Mouse (Mus musculus) cerebellum, adult 9-11 months (tissue): Measurements from ENCODE around the gene Trabd2b.

Source experiments
- DNase-seq: peaks from one replicate; pipeline ENCODE4 v3.0.0; 2022

Trabd2b gene

DNA sequence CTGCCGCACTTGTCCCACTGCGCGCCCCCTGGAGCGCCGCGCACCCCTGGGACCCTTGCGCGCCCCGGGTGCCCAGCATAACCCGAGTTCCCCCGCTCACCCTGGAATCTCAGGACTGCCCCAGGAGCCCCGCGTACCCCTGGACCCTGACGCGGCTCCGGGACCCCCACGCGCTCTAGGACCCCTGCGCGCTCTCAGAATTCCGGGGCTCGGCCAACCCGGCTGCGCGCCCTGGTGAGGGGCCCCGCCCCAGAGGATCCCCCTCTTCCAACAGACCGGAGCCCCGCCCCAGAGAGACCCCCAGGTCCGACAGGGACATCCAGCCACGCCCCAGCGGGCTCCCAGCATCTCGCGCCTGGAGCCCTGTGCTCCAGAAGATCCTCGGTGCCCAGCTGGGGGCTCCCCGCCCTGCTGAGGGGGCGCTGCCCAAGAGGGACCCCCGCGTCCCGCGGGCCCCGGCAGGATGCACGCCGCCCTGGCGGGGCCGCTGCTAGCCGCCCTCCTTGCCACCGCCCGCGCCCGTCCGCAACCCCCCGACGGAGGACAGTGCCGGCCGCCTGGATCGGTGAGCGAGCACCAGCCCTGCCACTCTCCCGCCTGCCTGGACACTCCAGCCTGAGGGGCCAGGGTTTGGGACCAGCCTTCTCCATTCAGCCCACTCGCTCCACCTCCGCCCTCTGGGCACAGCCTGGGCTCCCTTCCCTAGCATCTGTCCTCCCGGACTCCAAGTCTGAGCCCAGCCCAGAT lies at the start of gene Trabd2b:
Trabd2b (plus strand) TSS at position 370 of the 747 bp plus-strand sequence.
- DNase-seq, result no peak

DNA sequence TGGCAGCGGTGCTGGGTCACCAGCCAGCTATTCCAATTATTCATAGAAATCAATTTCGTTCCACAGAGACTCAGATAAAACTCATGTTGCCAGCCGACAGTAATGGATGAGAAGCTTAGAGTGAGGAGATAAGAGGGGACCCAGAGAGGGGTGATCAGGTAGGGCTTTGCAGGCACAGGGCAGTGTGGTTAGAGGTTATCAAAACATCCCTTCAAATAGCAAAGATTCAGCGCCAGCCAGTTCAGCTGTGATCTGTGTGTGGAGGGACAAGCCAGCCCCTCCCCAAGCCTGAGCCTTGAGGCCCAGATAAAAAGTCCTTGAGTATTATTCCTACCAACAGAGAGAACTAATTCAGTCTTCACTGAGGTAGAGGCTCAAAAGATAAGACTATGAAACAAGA lies 49.1 kb upstream of the Trabd2b start:
- DNase-seq, result no peak

DNA sequence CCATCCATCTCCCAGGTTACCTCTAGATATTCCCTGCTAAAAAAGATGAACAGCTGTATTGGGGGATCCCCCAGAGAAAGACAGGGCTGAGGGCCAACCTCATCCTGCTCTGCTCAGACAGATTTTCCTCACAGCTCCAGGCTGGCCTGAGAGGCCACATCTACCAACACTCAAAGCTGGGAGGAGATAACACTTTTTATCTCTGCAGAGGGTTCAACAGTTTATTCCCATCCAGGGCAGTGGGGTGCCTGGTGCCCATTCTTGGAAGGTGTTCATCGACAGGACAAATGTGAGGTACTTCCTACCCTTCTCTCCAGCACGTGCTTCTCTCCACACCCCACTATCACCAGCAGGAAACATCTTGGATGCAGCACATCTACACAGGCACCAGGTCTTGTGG lies 47.6 kb upstream of the Trabd2b start:
- no peak for DNase-seq

DNA sequence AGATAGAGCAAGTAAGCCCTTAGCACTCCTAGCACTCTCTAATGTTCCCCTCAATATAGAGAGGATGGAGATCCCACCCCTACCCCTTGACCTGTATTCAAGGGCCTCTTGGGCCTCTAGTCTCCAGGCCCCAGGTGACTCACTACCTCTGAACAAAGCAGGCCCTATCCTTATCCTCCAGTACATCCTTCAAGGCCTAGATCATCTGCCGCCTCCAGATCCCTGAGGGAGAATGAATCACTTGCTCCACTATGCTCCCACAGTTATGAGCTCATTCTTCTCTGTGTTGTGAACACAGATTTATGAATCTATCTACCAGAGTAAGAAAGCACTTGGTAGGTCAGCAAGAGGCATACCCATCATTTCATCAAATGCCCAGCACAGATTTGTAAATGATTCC lies 46.7 kb upstream of the Trabd2b start:
- DNase-seq, result no peak

DNA sequence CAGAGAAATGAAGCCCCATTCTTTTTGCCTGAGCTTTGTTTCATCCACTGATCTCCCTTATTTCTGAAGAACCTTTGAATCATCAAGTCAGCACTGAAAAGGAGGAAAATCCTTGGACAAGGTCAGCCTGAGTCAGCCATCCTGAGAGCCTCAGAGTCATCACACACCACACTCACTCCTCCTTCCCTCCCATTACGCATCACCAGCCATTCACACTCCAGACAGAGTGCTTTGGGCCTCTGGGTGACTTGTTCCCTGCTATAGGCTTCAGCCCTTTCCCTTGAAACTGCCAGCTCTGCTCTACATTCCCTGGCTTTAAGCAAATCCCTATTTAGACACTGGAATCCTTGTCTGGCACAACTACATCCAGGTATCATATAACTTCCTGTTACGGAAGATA lies 45.2 kb upstream of the Trabd2b start:
- DNase-seq, result no peak

DNA sequence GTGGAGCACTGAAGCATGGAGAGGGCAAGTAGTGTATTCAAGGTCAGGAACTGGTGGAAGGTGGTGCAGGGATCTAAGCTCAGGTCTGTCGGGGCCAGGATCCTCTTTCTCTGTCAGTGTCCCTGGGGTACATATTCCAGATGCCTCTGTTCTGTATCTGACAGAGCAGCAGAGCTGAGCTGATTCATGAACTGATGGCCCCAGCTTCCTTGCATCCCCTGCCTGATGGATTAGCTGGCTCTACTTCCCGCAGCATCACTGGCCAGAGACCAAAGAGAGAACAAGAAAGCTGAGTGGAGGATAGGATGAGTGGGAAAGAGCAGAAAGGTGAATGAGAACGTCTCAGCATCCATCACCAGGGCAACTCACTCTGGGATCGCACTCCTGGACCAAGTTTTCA lies 41.5 kb upstream of the Trabd2b start:
- DNase-seq, result no peak

DNA sequence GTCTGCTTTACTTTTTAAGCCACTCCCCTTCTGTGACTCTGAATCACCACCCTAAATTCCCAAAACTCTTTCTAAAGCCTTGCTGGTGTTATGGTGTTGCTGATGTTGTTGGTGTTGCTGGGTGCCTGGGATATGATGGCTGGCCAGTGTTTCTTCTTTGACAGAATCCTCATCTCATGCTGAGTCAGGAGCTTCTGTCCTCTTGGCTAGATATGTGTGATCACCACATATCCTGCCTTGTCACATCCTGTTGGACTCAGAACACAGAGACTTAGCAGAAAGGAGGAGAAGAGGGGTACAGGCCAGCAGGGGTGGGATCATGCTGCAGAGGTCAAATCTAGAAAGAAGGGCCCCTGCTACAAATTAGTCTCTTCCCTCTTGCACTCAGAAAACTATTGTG lies 40.9 kb upstream of the Trabd2b start:
- no peak for DNase-seq

DNA sequence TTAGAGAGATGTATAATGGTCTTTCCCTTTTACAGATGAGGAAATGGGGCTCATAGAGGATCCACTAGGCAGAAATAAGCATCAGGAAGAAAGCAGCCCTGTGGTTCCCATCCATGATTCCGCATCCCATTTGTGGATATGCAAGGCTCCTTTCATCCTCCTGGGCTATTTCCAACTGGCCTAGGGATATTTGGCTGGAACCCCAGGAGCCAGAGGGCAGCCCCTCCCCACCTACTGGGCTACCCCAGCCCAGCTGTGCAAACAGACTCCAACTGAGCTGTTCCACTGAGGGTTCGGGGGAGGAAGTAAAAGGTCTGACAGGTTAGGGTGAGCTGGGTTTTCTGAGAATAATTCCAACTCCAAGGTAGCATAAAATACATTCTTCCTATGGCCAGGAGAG lies 39.5 kb upstream of the Trabd2b start:
- DNase-seq, result no peak

DNA sequence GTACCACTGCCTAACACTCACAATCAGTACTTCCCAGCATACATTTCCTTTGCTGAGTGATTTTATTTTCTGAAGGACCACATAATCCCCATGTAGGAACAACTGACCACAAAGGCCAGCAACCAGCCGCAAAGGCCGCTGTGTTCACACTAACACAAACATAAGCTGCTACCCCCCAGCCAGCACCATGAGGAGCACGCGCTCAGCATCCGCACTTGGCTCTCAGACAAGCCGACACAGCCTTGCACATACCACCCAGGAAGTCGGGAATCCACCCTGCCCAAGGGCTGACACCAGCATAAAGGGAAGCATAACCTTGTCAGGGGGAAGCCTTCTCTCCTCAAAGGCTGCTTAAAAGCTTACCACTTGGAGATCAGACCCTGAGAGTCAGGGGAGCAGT lies 38.7 kb upstream of the Trabd2b start:
- DNase-seq, result no peak

DNA sequence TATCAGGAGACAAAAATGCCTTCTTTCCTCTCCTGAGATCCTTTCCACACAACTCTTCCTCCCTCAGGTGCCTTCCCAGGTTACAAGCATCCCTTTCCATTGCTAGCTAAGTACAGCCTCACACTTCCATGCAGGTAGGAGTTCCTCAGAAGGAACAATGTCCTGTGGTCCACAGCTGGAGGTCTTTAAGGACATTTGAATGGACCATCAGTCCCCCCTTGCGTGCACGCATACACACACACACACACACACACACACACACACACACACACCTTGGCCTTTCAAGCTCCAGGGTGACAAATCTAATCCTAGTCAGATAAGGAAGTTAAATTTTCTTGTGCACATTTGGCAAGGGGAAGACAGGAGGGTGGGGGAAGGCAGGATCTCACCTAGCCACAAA lies 36.9 kb upstream of the Trabd2b start:
- DNase-seq, result no peak

DNA sequence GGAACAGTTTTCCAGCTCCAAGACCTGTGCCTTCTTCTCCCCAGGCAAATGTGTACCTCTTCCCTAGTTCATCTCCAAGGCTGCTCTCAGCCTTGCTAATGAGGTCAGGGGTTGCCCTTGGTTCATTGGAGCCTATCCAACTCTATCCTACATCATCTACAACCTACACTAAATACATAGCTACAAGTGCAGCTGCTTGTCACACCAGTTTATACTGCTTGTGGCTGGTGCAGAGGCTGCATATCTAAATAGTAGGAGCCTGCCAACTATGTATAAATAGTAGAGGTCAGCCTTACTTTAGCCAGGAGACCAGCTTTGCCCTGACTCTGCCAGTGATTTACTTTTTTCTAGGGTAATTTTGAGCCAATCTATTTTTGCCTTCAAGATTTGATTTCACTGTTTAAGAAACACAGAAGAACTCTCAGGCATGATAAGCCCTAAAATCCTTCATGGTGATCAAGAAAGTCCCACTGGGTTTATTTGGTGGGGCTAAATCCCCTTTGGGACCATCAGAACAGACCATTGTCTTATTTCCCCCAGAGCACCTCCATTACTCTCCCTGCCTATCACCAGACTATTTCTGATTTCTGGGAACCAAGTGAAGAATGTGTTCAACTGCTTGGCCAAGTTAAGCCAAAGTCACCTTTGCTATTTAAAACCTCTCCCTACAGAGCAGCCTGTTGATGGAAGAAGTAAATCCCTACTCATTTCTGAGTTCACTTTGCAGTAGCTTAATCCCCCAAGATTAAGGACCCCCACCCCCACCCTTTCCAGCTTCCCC lies 35.4 kb upstream of the Trabd2b start:
- no peak for DNase-seq

DNA sequence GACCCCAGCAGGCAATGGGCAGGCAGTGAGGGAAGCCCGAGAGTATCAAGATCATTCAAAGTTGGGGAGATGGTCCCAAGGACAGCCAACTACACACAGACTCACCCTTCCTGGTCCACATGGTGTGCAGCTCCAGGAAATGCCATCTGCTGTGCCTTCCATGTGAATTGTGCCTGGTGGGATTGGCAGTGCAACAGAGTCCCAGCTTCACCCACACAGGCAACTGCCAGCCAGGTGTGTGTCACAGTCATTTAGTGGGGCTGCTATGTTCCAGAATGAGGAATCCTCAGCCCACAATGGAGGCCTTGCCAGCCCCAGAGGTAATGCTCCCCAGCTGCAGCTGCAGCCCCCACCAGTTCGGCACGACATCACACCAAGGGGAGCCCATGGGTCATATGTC lies 33.8 kb upstream of the Trabd2b start:
- DNase-seq, result no peak

DNA sequence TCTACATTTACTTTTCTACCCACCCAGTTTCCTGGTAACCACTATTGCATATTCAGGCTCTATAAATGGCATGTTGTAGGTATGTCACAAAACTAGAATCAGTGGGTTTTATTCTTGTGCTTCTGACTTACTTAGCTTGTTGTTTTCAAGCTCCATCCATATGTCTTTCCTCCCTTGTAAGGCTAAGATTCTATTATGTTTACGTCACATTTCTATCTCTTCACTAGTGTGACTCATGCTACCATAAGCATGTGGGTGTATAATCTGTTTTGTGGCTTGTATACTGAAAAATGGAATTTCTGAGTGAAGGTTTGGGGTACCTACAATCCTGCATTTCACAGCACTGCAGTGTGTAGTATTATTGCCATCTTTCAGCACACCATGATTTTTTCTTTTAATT lies 32.2 kb upstream of the Trabd2b start:
- DNase-seq, result no peak

DNA sequence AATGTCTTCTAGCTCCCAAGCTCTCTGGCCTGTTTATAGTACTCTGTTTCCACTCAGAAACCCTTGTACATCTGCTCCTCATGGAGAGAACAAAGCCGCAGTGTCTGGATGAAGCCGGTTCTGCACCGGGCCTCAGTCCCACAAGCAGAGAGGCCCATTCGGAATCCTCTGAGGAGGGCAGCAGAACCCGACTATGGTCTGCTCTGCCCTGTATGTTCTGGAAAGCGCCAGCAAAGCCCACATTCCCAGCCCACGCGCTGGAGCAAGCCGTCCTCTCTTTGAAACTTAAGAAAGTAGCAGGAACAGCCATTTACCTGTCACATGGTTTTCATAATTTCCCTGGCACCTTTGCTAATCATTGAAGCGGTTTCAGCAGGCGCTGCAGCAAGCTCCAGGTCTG lies 29.0 kb upstream of the Trabd2b start:
- no peak for DNase-seq

DNA sequence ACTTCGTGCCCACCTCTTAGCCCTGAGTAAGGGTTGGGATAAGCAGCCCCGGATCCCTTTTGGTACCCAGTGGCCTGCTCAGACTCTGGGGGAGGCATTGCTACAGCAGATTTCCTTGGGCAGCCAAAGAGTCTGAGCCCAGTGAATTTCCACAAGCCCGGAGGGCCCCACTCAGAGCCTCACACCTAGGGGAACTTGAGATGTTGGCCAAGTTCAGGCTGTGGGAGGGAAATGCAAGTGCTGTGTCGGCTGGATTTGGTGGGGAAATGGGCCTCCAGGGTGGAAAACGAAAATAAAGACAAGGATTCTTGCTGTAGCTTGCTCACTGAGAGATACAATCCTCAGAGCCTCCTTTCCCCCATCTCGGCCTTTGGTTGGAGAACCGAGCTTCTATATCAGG lies 28.0 kb upstream of the Trabd2b start:
- no peak for DNase-seq

DNA sequence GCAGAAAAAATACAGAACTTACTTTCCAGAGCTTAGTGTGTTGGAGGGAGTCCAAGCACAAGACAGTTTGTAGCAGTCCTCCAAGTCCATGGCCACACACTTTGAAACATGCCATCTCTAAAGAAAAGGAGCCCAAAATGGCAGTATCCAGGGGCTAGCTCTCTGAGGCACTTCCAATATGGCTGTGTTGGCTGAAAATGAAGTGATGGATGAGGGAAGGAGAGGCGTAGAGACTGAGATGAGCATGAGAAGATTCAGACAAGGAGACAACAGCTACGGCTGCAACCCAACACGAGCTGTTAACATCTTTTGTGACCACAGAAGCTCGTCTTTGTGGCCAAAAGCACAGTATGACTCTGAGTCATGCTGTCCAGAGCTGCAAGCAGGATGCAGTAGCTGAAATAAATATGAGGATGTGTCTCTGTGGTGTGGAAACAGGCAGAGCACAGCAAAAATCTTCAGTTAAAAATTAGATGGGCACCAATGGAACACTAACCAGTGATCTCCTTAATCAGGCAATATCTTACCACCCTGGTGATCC lies 27.0 kb upstream of the Trabd2b start:
- no peak for DNase-seq

DNA sequence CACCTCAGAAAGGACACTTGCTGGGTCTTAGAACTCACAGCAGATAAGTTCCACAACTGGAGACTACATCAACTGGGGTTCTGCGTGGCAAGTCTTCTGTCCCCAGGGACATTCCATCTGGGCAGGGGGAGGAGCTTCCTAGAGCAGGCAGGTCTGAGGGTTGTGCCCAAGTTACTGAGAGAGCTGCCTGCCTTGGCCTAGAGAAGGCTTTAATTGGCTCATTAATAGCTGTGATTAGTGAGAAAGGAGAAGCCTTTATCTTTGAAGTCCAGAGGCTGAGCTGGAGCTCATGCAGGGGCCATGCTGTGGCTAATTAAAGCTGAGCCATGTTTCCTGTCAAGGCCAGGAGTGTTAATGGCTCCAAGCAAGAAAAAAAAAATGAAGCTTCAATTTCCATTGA lies 23.9 kb upstream of the Trabd2b start:
- DNase-seq, result no peak

DNA sequence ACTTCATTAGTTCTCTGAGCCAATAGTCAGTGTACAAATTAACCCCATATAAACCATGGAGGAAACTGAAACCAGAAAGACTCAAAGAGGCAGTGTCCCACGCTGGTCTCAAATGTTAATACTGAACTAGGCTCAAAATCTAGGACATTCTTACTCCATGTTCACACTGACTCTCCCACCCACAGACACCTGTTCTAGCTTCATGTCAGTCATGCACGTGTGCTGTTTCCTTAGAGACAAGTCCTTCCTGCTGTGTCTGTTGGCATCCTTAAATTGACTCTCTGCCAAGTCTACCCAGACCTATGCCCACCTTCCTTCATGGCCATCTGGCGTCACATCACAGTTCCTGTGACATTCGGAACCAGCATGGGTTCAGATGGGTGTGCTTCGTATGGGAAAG lies 21.3 kb upstream of the Trabd2b start:
- peak; percentile 31 for DNase-seq

DNA sequence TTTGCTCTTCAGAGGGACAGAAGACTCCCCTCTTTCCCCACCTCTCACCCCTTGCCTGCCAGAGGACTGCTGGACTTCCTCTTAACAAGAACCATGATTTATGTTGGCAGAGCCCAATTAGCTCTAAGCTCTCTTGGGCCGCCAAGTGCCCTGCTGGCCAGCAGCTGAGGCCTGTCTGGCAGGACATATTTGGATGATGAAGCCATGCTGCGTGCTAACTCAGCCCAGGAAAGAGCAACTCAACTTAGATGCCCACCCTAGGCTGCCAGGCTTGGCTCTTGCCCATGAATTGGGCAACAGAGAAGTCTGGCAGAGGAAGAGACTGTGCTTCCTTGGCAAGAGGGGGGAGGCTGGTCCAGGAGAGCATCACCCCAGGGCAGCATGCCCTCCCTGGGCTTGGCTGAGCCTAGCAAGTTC lies 20.1 kb upstream of the Trabd2b start:
- DNase-seq, result peak; percentile 84

DNA sequence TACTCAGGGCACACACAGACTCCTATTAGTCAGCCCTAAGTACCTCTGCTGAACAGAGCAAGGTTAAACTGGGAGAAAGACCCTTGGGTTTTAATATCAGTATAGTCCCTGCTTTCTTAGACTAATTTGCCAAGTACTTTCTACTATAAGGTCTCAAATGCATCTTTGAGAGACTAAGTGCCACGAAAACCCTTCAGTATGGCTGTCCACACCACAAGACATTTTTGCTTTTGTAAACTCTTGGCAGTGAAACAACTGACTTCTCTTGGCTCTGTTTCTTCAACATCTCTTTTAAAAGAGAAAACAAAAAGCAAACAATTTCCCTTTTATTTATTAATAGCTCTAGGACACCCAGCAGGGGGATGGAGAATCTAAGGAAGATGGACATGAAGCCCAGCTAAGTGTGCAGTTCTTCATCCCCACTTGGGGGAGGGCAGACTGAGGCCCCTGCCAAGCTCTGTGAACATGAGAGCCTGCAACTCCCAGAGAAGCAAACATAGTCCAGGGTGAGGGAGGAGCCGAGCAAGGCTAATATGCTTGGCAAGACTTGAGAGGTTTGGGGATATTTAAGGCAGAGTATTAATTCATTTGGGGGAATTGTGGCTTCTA lies 18.9 kb upstream of the Trabd2b start:
- no peak for DNase-seq

DNA sequence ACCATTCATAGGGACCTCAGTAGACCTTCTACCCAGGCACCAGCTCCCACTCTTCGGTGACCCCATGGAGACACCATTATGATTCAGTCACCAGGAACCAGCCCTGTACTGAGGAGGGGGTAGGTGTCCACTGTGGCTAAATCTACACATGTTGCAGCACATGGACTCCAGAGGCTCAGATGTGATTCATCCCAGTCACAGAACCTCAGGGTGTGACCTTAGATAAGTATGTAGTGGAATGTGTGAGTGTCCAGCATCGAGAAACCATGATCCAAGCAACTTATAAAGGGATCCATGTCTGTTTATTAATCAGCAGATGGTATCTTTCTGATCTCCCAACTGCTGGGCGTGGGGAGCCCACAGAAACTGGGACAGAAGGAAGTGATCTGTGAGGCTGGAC lies 18.2 kb upstream of the Trabd2b start:
- no peak for DNase-seq

DNA sequence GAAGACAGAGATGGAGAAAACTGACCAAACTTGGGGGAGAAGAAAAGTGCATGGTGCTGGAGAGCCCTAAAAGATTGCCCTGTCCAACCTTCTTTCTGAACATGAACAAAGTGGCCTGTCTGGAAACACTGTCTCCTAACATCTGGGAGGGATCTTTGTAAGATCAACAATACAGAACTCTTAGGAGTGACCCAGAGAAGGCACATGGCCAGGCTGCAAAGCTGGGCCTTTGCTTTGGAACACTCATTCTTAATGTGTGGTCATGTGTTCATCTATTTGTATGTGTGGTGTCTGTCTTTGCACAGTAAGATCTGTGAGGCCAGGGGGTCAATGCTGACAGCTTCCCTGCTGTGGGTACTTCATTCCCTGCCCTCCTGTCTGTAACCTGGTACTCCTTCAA lies 16.9 kb upstream of the Trabd2b start:
- DNase-seq, result no peak

DNA sequence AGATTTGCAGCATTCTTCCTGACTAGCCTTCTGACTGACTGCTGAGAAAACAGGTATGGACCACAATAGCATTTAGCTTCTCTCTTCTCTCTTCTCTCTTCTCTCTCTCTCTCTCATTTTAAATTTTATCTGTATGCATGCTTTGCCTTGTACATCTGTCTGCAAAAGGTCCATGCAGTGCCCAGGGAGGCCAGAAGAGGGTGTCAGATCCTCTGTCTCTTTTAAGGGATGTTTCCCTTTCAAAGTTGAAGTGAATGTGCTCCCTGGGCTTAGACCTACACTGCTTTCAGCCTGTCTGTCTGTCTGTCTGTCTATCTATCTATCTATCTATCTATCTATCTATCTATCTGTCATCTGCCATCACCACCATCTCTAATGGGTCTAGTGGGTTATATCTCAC lies 8.9 kb upstream of the Trabd2b start:
- DNase-seq, result no peak

DNA sequence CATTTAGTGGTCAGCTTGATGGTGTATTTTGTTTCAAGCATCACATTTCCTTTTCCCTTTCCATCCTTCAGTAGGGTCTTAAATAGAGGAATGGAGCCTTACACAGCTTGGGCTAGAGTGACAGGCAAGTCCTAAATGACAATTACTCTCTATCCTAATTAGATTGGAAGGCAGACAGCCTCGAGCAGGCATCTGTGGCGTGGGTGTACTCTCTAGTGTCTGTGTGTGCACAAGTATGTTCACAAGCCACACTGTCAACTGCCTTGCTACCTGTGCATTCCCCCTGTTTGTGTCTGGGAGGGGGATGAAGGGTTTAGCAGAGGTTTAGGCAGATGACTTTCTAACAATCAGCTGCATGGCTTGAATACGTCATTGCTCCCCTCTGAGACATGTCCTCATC lies 6.7 kb upstream of the Trabd2b start:
- no peak for DNase-seq
